Mouse (Mus musculus): ENCODE data around the gene Gm49486.
A peak's percentile ranks its signal among the peaks of the same experiment; 100 is the strongest.

The Gm49486 gene

GRCm38 (mm10) chr15:79229058-79229821, at the start of gene Gm49486, which contains the start of gene Pick1:
Gene Gm49486 (plus strand): TSS chr15:79229391.
Gene Pick1 (plus strand): TSS chr15:79229173.
- DNase-seq: peak; percentile 77 to 84

GRCm38 (mm10) chr15:79185213-79185612, 44.0 kb upstream of the Gm49486 start:
- DNase-seq: no peak

GRCm38 (mm10) chr15:79187819-79188218, 41.4 kb upstream of the Gm49486 start:
- no peak for DNase-seq

- DNase-seq: no peak
Observed at GRCm38 (mm10) chr15:79191426-79191825, 37.8 kb upstream of the Gm49486 start.

GRCm38 (mm10) chr15:79192450-79192849, 36.7 kb upstream of the Gm49486 start:
- no peak for DNase-seq

GRCm38 (mm10) chr15:79192885-79193845, 36.0 kb upstream of the Gm49486 start:
- no peak for DNase-seq

- no peak for DNase-seq
Observed at GRCm38 (mm10) chr15:79194048-79194447, 35.1 kb upstream of the Gm49486 start.

- no peak for DNase-seq
Observed at GRCm38 (mm10) chr15:79194946-79195345, 34.2 kb upstream of the Gm49486 start.

- no peak for DNase-seq
Observed at GRCm38 (mm10) chr15:79195492-79195891, 33.7 kb upstream of the Gm49486 start.

- DNase-seq: no peak
Observed at GRCm38 (mm10) chr15:79199390-79199976, 29.7 kb upstream of the Gm49486 start.

- DNase-seq: no peak
Observed at GRCm38 (mm10) chr15:79201491-79202150, 27.6 kb upstream of the Gm49486 start.

GRCm38 (mm10) chr15:79202575-79202974, 26.6 kb upstream of the Gm49486 start:
- DNase-seq: no peak

- no peak for DNase-seq
Observed at GRCm38 (mm10) chr15:79208211-79208610, 21.0 kb upstream of the Gm49486 start.

GRCm38 (mm10) chr15:79208758-79209439, 20.3 kb upstream of the Gm49486 start:
- DNase-seq: peak; percentile 67 to 69

GRCm38 (mm10) chr15:79210357-79210756, 18.8 kb upstream of the Gm49486 start:
- DNase-seq: no peak

- DNase-seq: no peak
Observed at GRCm38 (mm10) chr15:79212750-79213446, 16.3 kb upstream of the Gm49486 start.

GRCm38 (mm10) chr15:79213591-79213990, 15.6 kb upstream of the Gm49486 start:
- DNase-seq: no peak

- no peak for DNase-seq
Observed at GRCm38 (mm10) chr15:79216191-79216590, 13.0 kb upstream of the Gm49486 start.

GRCm38 (mm10) chr15:79219572-79219971, 9.6 kb upstream of the Gm49486 start:
- DNase-seq: no peak

GRCm38 (mm10) chr15:79223641-79224040, 5.5 kb upstream of the Gm49486 start:
- DNase-seq: no peak

- DNase-seq: peak; percentile 45 to 58
Observed at GRCm38 (mm10) chr15:79224685-79225084, 4.5 kb upstream of the Gm49486 start.

All from thymus, adult 18-20 months (tissue).